Mouse (Mus musculus) heart, adult 2 months (tissue): Measurements from ENCODE around the gene Plcb4.

Experiments used
- CTCF ChIP-seq: fragments of 200-600 bp; IDR thresholded peaks from 2 replicates; pipeline ENCODE4 v1.8.1; 2022; ENCODE audit warnings: antibody characterized with exemption, mild to moderate bottlenecking, moderate library complexity
- EP300 ChIP-seq: fragments of 200-500 bp; IDR thresholded peaks from 2 replicates; pipeline ENCODE4 v1.6.1; 2011; ENCODE audit warnings: low read depth, low read length, control low read depth; ENCODE audit not compliant: insufficient read depth
- POLR2A ChIP-seq: fragments of 200-500 bp; IDR thresholded peaks from 2 replicates; pipeline ENCODE4 v1.6.1; 2011; ENCODE audit warnings: mild to moderate bottlenecking, low read depth, low read length, control low read depth; ENCODE audit not compliant: insufficient read depth

DNA sequence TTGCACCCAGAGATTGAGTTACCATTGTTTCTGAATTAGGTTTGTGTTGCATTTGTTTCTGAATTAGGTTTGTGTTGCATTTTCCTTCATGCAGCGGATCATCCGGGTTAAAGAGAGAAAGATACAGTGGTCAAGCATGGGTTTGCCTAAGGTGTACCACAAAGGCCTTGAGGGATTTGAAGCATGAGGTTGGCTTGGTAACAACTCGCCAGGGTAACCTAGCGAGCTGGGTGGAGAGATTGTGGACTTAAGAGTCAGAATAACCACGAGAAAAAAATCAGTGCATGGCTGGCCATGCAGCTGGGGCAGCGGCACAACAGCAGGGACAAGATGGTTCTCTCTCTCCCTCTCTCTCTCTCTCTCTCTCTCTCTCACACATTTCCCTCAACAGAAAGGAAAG, 12.2 kb upstream of the Plcb4 start:
- TF ChIP-seq CTCF (no peak), POLR2A (no peak), EP300 (no peak)
